Mouse (Mus musculus): ENCODE data around the gene Gtpbp6. TPM values are rescaled to one million over a fixed set of nuclear protein-coding genes. Genes with fewer than 3 reads are reported as not detected.
"Not testable (repeated sequence)": the region's sequence is repeated elsewhere in the genome, so short reads cannot be mapped to it uniquely, and the experiment has no call there.

Gene Gtpbp6
- polyA plus RNA-seq (2012; rRNA removed): 183 and 293 TPM in 2 replicates

DNA sequence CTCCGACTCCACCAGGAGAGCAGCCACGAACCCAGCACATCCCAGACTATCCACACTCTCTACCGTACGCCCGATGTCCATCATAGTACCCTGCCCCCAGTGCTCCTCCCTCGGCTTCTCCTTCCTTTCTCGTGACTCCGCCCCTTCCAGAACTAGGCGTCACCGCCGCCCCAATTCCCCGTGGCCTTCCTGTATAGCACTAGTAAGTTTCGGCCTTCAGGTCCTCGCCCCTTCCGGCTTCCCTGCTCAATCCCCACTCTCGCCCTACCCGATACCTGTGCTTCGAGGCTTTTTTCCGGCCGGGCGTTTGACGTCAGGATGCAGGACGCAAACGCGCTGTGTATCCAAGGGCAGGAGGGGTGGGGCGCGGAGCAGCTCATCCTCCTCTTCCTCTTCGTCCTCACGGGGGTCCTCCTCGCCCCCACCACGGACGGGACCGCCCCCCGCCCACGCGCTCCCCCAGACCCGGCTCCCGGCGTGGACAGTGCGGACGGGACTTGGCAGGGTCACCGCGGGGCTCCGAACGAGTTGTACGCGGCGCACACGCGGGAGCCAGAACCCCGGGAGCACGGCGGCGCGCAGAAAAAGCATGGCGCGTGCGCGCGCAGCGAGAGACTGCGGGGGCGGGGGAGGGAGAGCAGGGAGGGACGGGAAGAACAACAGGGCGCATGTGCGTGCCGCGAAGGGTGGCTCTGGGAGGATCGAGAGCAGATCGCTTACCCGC is at the start of gene Gtpbp6:
Gene Gtpbp6, minus strand, starts transcription at position 617 of the 724 bp plus-strand sequence.
- peak; percentile 49; the same call in 1 of the 2 replicates for TF ChIP-seq POLR2A (IDR thresholded peaks at IDR 0.05; ENCODE audit: borderline replicate concordance, extremely low read depth, insufficient read depth, insufficient read length, poor library complexity, severe bottlenecking)
- no peak for TF ChIP-seq CTCF (IDR thresholded peaks at IDR 0.05; ENCODE audit: borderline replicate concordance, extremely low read depth, insufficient read depth, insufficient read length)
- DNase-seq (ENCODE audit: low read depth): peak; percentile 99

DNA sequence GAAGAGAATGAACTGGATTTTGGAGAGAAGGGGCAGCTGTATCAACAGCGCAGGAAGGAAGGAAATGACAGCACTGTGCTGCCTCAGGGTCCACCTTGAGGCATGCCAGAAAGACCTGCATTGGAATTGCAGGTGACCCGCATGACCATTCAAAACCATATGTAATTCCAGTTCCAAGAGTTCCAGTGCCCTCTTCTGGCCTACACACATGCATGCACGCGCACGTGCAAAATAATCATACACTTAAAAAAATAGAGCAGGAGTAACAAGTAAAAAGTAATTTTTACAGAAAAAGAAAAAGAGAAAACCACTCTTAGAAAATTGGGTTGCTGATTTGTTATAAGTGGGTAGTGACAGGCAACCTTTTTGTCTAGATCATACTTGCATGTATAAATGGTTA is 35.0 kb upstream of the Gtpbp6 start:
- DNase-seq (ENCODE audit: low read depth): peak; percentile 12
- TF ChIP-seq POLR2A (IDR thresholded peaks at IDR 0.05; ENCODE audit: borderline replicate concordance, extremely low read depth, insufficient read depth, insufficient read length, poor library complexity, severe bottlenecking): no peak
- TF ChIP-seq CTCF (IDR thresholded peaks at IDR 0.05; ENCODE audit: borderline replicate concordance, extremely low read depth, insufficient read depth, insufficient read length): peak; percentile 45; the same call in 1 of the 2 replicates

DNA sequence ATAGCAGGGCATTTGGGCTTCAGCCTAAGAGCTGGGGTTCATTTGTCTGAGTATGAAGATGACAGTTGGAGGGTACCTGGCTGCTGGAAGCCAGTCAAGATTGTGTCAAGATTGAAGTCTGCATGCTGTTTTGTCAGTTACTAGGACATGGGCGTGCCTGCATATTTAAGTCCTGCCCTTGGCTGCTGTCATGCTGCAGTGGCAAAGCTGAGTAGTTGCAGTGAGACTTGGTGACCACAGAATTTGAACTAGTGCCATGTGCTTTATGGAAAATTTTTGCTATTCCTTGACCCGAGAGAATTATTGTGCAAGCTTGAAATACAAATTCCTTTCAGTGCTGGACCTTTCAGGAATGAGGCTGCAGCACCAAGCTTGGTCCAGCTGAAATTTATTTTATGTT is 34.3 kb upstream of the Gtpbp6 start:
- TF ChIP-seq POLR2A (IDR thresholded peaks at IDR 0.05; ENCODE audit: borderline replicate concordance, extremely low read depth, insufficient read depth, insufficient read length, poor library complexity, severe bottlenecking) (no peak), CTCF (IDR thresholded peaks at IDR 0.05; ENCODE audit: borderline replicate concordance, extremely low read depth, insufficient read depth, insufficient read length) (no peak)
- no peak for DNase-seq (ENCODE audit: low read depth)

DNA sequence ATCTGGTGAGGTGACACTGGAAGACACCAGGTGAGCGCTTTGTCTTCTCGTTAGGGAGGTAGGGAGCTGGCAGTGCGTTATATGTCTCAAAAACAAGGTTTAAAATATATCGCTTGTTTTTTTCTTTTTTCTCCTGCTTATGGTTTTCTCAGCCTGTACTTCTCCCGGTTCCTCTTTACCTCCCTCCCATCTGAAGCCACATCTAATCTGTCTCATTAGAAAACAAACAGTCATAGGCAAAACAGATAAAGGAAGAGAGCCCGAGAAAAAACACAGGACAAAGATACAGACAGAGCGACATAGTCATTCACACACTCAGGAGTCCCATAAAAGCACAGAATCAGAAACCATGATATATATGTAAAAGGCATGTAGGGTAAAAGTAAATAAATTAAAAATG is 32.4 kb upstream of the Gtpbp6 start:
- no peak for DNase-seq (ENCODE audit: low read depth)
- TF ChIP-seq CTCF (IDR thresholded peaks at IDR 0.05; ENCODE audit: borderline replicate concordance, extremely low read depth, insufficient read depth, insufficient read length) (no peak), POLR2A (IDR thresholded peaks at IDR 0.05; ENCODE audit: borderline replicate concordance, extremely low read depth, insufficient read depth, insufficient read length, poor library complexity, severe bottlenecking) (no peak)

DNA sequence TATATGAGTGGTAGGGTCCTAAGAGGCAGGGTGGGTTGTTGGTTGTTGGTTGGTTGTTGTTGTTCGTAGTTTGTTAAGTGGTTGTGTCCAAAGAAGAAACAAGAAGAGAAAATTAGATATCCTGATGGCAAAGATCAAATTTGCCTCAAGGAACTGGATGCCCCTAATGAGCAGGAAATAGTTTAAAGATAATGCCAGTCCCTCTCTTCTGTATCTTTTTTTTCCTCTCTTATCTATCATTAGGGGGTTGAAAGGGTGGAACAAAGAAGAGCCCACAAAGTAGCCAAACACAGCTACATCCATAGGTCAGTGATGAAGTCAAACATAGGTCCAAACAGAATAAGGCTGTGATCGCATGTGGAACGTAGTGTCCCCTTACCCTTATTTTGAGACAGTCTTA is 31.3 kb upstream of the Gtpbp6 start:
- no peak for DNase-seq (ENCODE audit: low read depth)
- TF ChIP-seq CTCF (IDR thresholded peaks at IDR 0.05; ENCODE audit: borderline replicate concordance, extremely low read depth, insufficient read depth, insufficient read length): no peak
- no peak for TF ChIP-seq POLR2A (IDR thresholded peaks at IDR 0.05; ENCODE audit: borderline replicate concordance, extremely low read depth, insufficient read depth, insufficient read length, poor library complexity, severe bottlenecking)

DNA sequence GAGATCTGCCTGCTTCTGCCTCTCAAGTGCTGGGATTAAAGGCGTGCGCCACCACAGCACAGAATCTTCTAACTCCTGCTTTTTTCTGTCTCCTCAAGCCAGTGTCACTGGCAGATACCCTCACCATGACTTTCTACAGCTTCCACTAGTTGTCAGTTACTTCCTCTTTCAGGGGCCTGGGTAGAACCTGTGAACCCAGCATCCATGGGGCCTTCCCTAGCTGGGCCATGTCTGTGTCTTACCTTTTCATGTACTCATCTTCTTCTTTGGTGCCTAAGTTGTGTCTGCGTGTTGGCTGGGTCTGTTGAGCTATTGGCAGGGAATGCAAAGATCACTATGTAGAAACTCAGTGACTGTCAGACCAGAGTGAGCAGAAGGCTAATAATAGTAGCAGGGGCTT is 29.8 kb upstream of the Gtpbp6 start:
- no peak for TF ChIP-seq POLR2A (IDR thresholded peaks at IDR 0.05; ENCODE audit: borderline replicate concordance, extremely low read depth, insufficient read depth, insufficient read length, poor library complexity, severe bottlenecking)
- TF ChIP-seq CTCF (IDR thresholded peaks at IDR 0.05; ENCODE audit: borderline replicate concordance, extremely low read depth, insufficient read depth, insufficient read length): no peak
- no peak for DNase-seq (ENCODE audit: low read depth)

DNA sequence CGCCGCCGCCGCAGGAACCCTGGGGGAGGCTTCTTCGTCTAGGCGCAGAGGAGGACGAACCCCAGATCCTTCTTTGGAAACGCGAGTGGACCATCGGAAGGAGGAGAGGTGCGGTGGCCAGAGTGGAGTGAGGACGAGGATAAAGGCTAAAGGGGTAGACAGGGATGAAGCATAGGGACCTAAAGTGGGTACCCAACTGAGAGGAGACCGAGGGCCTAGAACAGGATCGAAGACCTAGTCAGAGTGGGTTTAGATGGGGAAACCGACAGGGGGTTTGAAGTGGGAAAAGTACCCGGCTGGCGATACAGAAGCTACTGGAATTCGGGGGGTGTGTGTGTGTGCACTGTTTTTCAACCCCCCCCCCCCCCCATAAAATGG is 28.1 kb upstream of the Gtpbp6 start:
- DNase-seq (ENCODE audit: low read depth): no peak

DNA sequence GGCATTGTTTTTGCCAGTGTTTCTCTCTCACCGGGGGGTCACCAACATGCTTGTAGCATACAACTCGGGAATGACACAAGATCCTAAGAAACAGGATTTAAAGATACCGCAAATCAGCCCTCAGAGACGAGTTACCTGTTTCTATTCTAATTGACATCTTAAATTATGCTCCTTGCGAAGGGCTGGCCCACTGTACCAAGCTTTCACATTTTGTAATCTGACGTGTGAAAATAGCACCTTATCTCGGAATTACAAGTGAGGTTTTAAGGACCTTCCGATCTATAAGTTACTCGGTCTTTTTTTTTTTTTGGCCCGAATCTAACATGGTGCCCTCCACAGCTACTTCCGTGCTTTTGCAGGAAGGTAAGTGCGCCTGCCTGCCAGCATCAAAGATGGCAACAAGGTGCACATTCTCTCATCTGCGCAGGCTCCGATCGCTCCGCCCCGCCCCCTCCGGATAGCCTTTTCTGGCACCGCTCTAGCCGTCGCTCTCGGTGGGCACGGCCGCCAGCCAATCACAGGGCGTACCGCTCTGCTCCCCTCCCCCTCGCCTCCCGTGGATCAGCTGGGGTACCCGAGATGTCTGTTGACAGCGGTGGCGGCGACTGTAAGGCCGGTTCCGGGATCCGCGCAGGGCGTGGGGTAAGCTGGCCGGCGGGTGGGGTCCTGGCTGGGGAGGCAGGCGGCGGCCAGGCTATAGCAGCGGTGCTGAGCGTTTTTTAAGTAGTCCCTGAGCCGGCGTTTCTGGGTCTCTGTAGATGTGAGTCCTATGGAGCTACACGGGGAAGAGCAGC is 27.5 kb upstream of the Gtpbp6 start, which contains the start of gene Chfr:
Gene Chfr, plus strand, starts transcription at position 550 of the 794 bp plus-strand sequence.
- TF ChIP-seq CTCF (IDR thresholded peaks at IDR 0.05; ENCODE audit: borderline replicate concordance, extremely low read depth, insufficient read depth, insufficient read length) (peak; percentile 7; the same call in 1 of the 2 replicates), POLR2A (IDR thresholded peaks at IDR 0.05; ENCODE audit: borderline replicate concordance, extremely low read depth, insufficient read depth, insufficient read length, poor library complexity, severe bottlenecking) (peak; percentile 34; the same call in 1 of the 2 replicates)
- DNase-seq (ENCODE audit: low read depth): peak; percentile 99

More for the DNA sequence above, 28.1 kb upstream of the Gtpbp6 start:
- TF ChIP-seq CTCF (IDR thresholded peaks at IDR 0.05; ENCODE audit: borderline replicate concordance, extremely low read depth, insufficient read depth, insufficient read length) (no peak), POLR2A (IDR thresholded peaks at IDR 0.05; ENCODE audit: borderline replicate concordance, extremely low read depth, insufficient read depth, insufficient read length, poor library complexity, severe bottlenecking) (no peak)

DNA sequence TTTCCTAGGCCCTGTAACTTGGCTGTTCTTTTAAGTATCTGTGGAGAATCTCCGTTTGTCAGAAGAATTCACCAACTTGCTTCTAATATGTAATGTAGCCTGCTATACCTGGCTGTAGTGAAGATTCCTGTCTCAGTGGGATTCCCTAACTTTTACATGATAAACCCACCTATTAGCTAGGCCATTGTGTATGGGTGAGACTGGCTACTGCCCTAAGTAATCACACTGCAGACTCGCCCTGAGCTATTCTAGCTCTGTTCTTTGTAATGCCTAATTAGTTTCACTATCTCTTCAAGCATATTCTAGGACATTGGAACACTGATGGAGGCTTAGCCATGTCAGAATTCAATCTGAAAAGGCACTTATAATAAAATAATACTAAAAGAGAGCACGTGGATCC is 14.4 kb upstream of the Gtpbp6 start:
- DNase-seq (ENCODE audit: low read depth): not testable (repeated sequence)

DNA sequence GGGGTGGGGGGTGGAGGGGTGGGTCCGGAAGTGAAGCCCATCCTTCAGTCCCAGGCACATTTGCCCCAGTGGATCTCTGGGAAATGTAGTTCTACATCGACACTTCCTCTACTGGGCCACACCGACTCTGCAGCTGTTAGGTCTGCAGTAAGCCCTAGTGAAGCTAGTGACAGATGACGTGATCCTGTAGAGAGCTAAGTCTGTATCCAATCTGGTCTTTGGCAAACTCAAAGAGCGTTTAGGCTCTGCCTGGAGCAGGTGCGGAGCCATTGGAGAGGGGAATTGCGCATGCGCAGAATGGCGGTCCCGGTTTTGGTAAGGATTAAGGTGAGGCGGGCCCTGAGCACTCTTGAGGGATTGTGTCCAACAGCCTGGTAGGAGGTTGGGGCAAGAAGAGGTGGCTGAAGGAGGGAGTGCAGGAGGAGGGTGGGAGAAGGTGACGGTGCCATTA is 2.0 kb upstream of the Gtpbp6 start, which contains the start of gene Zfp605:
Gene Zfp605, plus strand, starts transcription at position 102 of the 451 bp plus-strand sequence.
- no peak; the same call in 1 of the 2 replicates for TF ChIP-seq POLR2A (IDR thresholded peaks at IDR 0.05; ENCODE audit: borderline replicate concordance, extremely low read depth, insufficient read depth, insufficient read length, poor library complexity, severe bottlenecking)
- no peak for TF ChIP-seq CTCF (IDR thresholded peaks at IDR 0.05; ENCODE audit: borderline replicate concordance, extremely low read depth, insufficient read depth, insufficient read length)
- peak; percentile 95 for DNase-seq (ENCODE audit: low read depth)

DNA sequence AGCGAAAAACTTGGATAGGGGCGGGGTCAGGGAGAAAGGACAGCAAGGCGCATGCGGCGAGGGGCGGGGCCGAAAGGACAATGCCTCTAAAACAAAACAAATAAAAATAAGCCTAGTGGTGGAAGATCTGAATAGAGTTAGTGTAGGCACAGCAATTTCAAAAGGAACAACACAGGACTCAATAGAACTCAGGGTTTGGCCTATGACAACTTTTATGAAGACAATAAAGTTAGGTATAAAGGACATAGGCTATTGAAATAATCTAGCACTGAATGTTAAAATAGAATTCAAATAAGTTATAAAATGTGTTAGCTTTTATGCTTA is 270 bp upstream of the Gtpbp6 start:
- TF ChIP-seq POLR2A (IDR thresholded peaks at IDR 0.05; ENCODE audit: borderline replicate concordance, extremely low read depth, insufficient read depth, insufficient read length, poor library complexity, severe bottlenecking) (no peak), CTCF (IDR thresholded peaks at IDR 0.05; ENCODE audit: borderline replicate concordance, extremely low read depth, insufficient read depth, insufficient read length) (no peak)

More for the DNA sequence above, 270 bp upstream of the Gtpbp6 start:
- no peak for DNase-seq (ENCODE audit: low read depth)
